Mouse (Mus musculus) liver, adult 2 months (tissue): Measurements from ENCODE around the gene 5730596B20Rik.

Experiments
- CTCF ChIP-seq: fragments of 200-500 bp; IDR thresholded peaks from 2 replicates; pipeline ENCODE4 v1.5.1; 2011; ENCODE audit warnings: low read depth, low read length, control low read depth
- POLR2A ChIP-seq: fragments of 200-500 bp; IDR thresholded peaks from 2 replicates; pipeline ENCODE4 v1.6.1; 2011; ENCODE audit warnings: low read length, control low read depth; ENCODE audit not compliant: insufficient read depth; ENCODE audit errors: extremely low read depth

- no peak for TF ChIP-seq POLR2A
- TF ChIP-seq CTCF, result no peak
Observed at GRCm38 (mm10) chr6:52177806-52178205, 508 bp downstream of the 5730596B20Rik start.
